In genomic region chr8:84375038-84375437, GRCm38 (mm10) we compare ENCODE assay signal across 29 mouse cellular contexts. TPM values are rescaled to one million over a fixed set of nuclear protein-coding genes. Genes with fewer than 3 reads are reported as not detected.
DNase-seq lines count a peak whose midpoint lies in the region; ATAC-seq and TF ChIP-seq lines count a peak whose summit lies in the region.
"Had no signal": no experiment of that assay in that cellular context is flagged by ENCODE, and none has a peak within 500 bp of the region (broad histone marks: within the 10 kb centered on the region; RNA-seq: fewer than 3 reads in every experiment).

No protein-coding gene starts in this region.

- no peak for TF ChIP-seq CTCF in midbrain, postnatal 0 days (IDR thresholded peaks at IDR 0.05)

- peak; percentile 22 for DNase-seq in cerebellum, adult 9-11 months
- peak; percentile 29 to 49 for DNase-seq in kidney, postnatal 25 days
- no peak for DNase-seq in kidney, postnatal 4 days
- no peak for DNase-seq in midbrain, postnatal 0 days (ENCODE audit: low spot score)
- DNase-seq: adrenal gland, adult 8-10 months; cerebellum, adult 11-12 months; gastrocnemius, adult 2 months; gastrocnemius, postnatal 36 days; heart, adult 18-20 months; heart, postnatal 36 days; lung, embryonic 14.5 days; lung, postnatal 14 days; right cerebral cortex, postnatal 4 days; thymus, adult 2 months; thymus, postnatal 4 days had no signal

- peak overlapping the region; percentile 36; the same call in 1 of the 2 replicates for H3K9ac ChIP-seq in midbrain, embryonic 13.5 days (replicated peaks)
- H3K9ac ChIP-seq in midbrain, postnatal 0 days (replicated peaks; ENCODE audit: low read length, poor library complexity, severe bottlenecking) = no peak overlapping the region
- no peak overlapping the region for H3K9ac ChIP-seq in limb, embryonic 15.5 days
- H3K9ac ChIP-seq: forebrain, embryonic 13.5 days; hindbrain, embryonic 12.5 days; intestine, embryonic 15.5 days; liver, embryonic 15.5 days; lung, embryonic 14.5 days; neural tube, embryonic 13.5 days had no signal

- no peak for ATAC-seq in cerebellum, adult (ENCODE audit: insufficient number of reproducible peaks, low FRiP score, low TSS enrichment)
- no peak for ATAC-seq in midbrain, embryonic 13.5 days
- ATAC-seq in midbrain, postnatal 0 days (ENCODE audit: low FRiP score) = no peak
- no peak for ATAC-seq in limb, embryonic 15.5 days (ENCODE audit: insufficient number of reproducible peaks, low FRiP score, low TSS enrichment, low read depth)
- ATAC-seq in erythroid progenitor cell, adult 5-6 weeks (replicated peaks; ENCODE audit: low FRiP score, poor library complexity, severe bottlenecking) = no peak
- ATAC-seq: forebrain, embryonic 13.5 days; hindbrain, postnatal 0 days; intestine, embryonic 15.5 days had no signal

- H3K27ac ChIP-seq in midbrain, embryonic 13.5 days = no peak overlapping the region
- no peak overlapping the region for H3K27ac ChIP-seq in midbrain, postnatal 0 days (ENCODE audit: low read depth, low read length)
- peak overlapping the region; percentile 82 for H3K27ac ChIP-seq in limb, embryonic 15.5 days
- H3K27ac ChIP-seq: forebrain, embryonic 13.5 days; gastrocnemius, adult 2 months; hindbrain, embryonic 12.5 days; hindbrain, postnatal 0 days; intestine, embryonic 15.5 days; left cerebral cortex, adult 2 months; liver, embryonic 15.5 days; neural tube, embryonic 13.5 days; stomach, postnatal 0 days had no signal

- WGBS in midbrain, embryonic 13.5 days = 38% methylated on average over 5 of the region's 5 CpGs
- 35% methylated on average over 5 of the region's 5 CpGs for WGBS in midbrain, postnatal 0 days
- WGBS in limb, embryonic 15.5 days = 40% methylated on average over 5 of the region's 5 CpGs

- H3K36me3 ChIP-seq in midbrain, embryonic 13.5 days = no peaks in the 10 kb centered on the region
- no peaks in the 10 kb centered on the region for H3K36me3 ChIP-seq in midbrain, postnatal 0 days (ENCODE audit: insufficient read depth, low read length)
- no peaks in the 10 kb centered on the region for H3K36me3 ChIP-seq in limb, embryonic 15.5 days
- H3K36me3 ChIP-seq: hindbrain, embryonic 12.5 days; intestine, embryonic 15.5 days; liver, embryonic 15.5 days; neural tube, embryonic 13.5 days had no signal

- H3K27me3 ChIP-seq in midbrain, embryonic 13.5 days = no peaks in the 10 kb centered on the region
- H3K27me3 ChIP-seq in midbrain, postnatal 0 days (ENCODE audit: insufficient read depth, low read length) = no peaks in the 10 kb centered on the region
- no peaks in the 10 kb centered on the region for H3K27me3 ChIP-seq in limb, embryonic 15.5 days
- H3K27me3 ChIP-seq: forebrain, embryonic 13.5 days; hindbrain, embryonic 12.5 days; intestine, embryonic 15.5 days; neural tube, embryonic 13.5 days had no signal

- H3K9me3 ChIP-seq in midbrain, embryonic 13.5 days = no peaks in the 10 kb centered on the region
- H3K9me3 ChIP-seq in midbrain, postnatal 0 days (ENCODE audit: low read length) = no peaks in the 10 kb centered on the region
- no peaks in the 10 kb centered on the region for H3K9me3 ChIP-seq in limb, embryonic 15.5 days
- H3K9me3 ChIP-seq: forebrain, embryonic 13.5 days; hindbrain, embryonic 12.5 days; intestine, embryonic 15.5 days; liver, embryonic 15.5 days; neural tube, embryonic 13.5 days had no signal

- no peaks in the 10 kb centered on the region for H3K4me1 ChIP-seq in midbrain, embryonic 13.5 days (replicated peaks)
- no peaks in the 10 kb centered on the region for H3K4me1 ChIP-seq in midbrain, postnatal 0 days (ENCODE audit: insufficient read depth, low read length)
- H3K4me1 ChIP-seq in limb, embryonic 15.5 days = peaks cover 22% of the 10 kb centered on the region
- H3K4me1 ChIP-seq: forebrain, embryonic 13.5 days; intestine, embryonic 15.5 days; liver, embryonic 15.5 days; neural tube, embryonic 13.5 days had no signal

- no peak overlapping the region for H3K4me3 ChIP-seq in midbrain, embryonic 13.5 days (replicated peaks)
- H3K4me3 ChIP-seq in midbrain, postnatal 0 days (ENCODE audit: low read depth, low read length) = no peak overlapping the region
- no peak overlapping the region for H3K4me3 ChIP-seq in limb, embryonic 15.5 days
- H3K4me3 ChIP-seq: erythroblast, embryonic 14.5 days; forebrain, embryonic 13.5 days; gastrocnemius, adult 2 months; hindbrain, embryonic 12.5 days; intestine, embryonic 15.5 days; left cerebral cortex, adult 2 months; liver, embryonic 15.5 days; neural tube, embryonic 13.5 days had no signal

- no peak overlapping the region for H3K4me2 ChIP-seq in midbrain, embryonic 13.5 days (replicated peaks)
- H3K4me2 ChIP-seq in midbrain, postnatal 0 days (ENCODE audit: low read depth, low read length, poor library complexity, severe bottlenecking) = no peak overlapping the region
- H3K4me2 ChIP-seq in limb, embryonic 15.5 days = no peak overlapping the region
- H3K4me2 ChIP-seq: forebrain, embryonic 13.5 days; heart, embryonic 11.5 days; hindbrain, embryonic 12.5 days; intestine, embryonic 15.5 days; liver, embryonic 15.5 days; lung, embryonic 14.5 days; neural tube, embryonic 13.5 days had no signal

RNA-seq across cellular contexts. Expression of gene Cacna1a, which starts 13.2 kb away (rescaled TPM):
- 18.6 and 19.0 TPM in 2 replicates for polyA plus RNA-seq in midbrain, embryonic 13.5 days (2015; fragmentation: Nextera tagmentation; extraction: Ambion mirVana)
- 67.0 and 134 TPM in 2 replicates for total RNA-seq in midbrain, postnatal 0 days (2014; rRNA removed)
- 10.0 and 15.4 TPM in 2 replicates for polyA plus RNA-seq in midbrain, postnatal 0 days (2015; fragmentation: Nextera tagmentation; extraction: Ambion mirVana)
- 3.3 and 5.2 TPM in 2 replicates for polyA plus RNA-seq in limb, embryonic 15.5 days (2015; fragmentation: Nextera tagmentation; extraction: Ambion mirVana)
- not detected in 2 replicates for total RNA-seq in erythroid progenitor cell, adult 5-6 weeks (2015; ENCODE audit: low replicate concordance)
- not detected in 2 replicates for total RNA-seq in erythroid progenitor cell, adult 5-6 weeks (2017; ENCODE audit: low replicate concordance)

Comparison
In these comparisons a context has a peak if more than half of its experiments do, and no peak if none do; other contexts are left out.
1. DNase-seq: peak in cerebellum, adult 9-11 months (single experiment) and kidney, postnatal 25 days (2 of 2); none in kidney, postnatal 4 days (0 of 2) and midbrain, postnatal 0 days (single experiment).